Mouse (Mus musculus) hindbrain, embryonic 10.5 days (tissue): Measurements from ENCODE around the gene Ppfia4. TPM values are rescaled to one million over a fixed set of nuclear protein-coding genes. Genes with fewer than 3 reads are reported as not detected.

Experiments
- DNase-seq: peaks from one replicate; pipeline ENCODE4 v3.0.0-alpha.2; 2017; ENCODE audit warnings: low spot score
- H3K27ac ChIP-seq: fragments of 300-500 bp; sonication (generic); 2 replicates; pipeline ENCODE4 v1.5.1; 2016; ENCODE audit warnings: mild to moderate bottlenecking, moderate library complexity
- H3K27me3 ChIP-seq: fragments of 300-500 bp; sonication (generic); 2 replicates; pipeline ENCODE4 v1.6.1; 2016; ENCODE audit warnings: mild to moderate bottlenecking; ENCODE audit not compliant: poor library complexity, insufficient read depth, severe bottlenecking
- H3K36me3 ChIP-seq: fragments of 300-500 bp; sonication (generic); 2 replicates; pipeline ENCODE4 v1.6.1; 2016; ENCODE audit warnings: mild to moderate bottlenecking, moderate library complexity
- H3K4me1 ChIP-seq: fragments of 300-500 bp; sonication (generic); replicated peaks from 2 replicates; pipeline ENCODE4 v1.6.1; 2016; ENCODE audit warnings: mild to moderate bottlenecking
- H3K4me3 ChIP-seq: fragments of 300-500 bp; sonication (generic); 2 replicates; pipeline ENCODE4 v1.5.1; 2016; ENCODE audit warnings: mild to moderate bottlenecking, moderate library complexity
- H3K9me3 ChIP-seq: fragments of 300-500 bp; sonication (generic); 2 replicates; pipeline ENCODE4 v1.6.1; 2016; ENCODE audit warnings: mild to moderate bottlenecking, moderate library complexity
- WGBS: fragments of 180-500 bp; shearing (Covaris S2); methylation state at CpG from one replicate; pipeline ENCODE4 v1.1.7; 2016; 5-methylcytosine and 5-hydroxymethylcytosine counted together
- polyA plus RNA-seq: library from polyadenylated mRNA; unstranded; fragments of >200 nt; fragmentation: Nextera tagmentation; extraction: Ambion mirVana; gene quantifications from 2 replicates; pipeline ENCODE4 v1.2.1, GENCODE M21; 2016

Gene Ppfia4
- 3.2 and 4.1 TPM in 2 replicates for polyA plus RNA-seq

DNA sequence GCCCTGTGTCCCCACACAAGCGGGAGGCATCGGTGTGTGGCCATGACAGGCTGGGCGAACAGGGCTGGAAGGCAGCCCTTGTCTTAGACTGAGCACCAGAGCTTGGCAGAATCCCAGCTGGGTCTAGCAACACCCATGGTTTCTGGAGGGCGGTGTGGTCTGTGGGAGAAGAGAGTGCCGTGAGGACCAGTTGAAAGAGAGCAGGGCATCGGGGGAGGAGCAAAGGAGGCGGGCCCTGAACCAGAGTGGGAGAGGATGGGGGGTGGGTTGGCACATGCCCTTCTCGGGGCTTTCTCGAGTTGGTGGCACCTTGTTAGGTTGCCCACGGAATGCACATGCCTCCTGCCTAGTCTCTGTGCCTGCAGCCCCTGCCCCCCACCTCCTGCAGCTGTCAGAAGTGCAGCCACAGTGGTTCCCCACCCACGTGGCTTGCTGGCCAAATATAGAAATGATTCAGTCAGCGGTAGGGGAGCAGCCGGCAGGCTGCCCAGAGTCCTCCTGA is at the start of gene Ppfia4:
Gene Ppfia4 (minus strand): TSS at position 159 of the 502 bp plus-strand sequence.
- H3K4me3 ChIP-seq, result no peak within 1 kb of the TSS
- no peak within 1 kb of the TSS for H3K27ac ChIP-seq
- no peak for DNase-seq
- WGBS, result 59% methylated on average over 13 of the region's 13 CpGs
- no peaks in the 10 kb centered on the region for H3K36me3 ChIP-seq
- no peaks in the 10 kb centered on the region for H3K27me3 ChIP-seq
- no peaks in the 10 kb centered on the region for H3K9me3 ChIP-seq
- peaks cover 28% of the 10 kb centered on the region for H3K4me1 ChIP-seq

GRCm38 (mm10) chr1:134381795-134382625 is 49.3 kb upstream of the Ppfia4 start:
- H3K27ac ChIP-seq, result peak overlapping the region; percentile 35; the same call in 1 of the 2 replicates
- whole genome bisulfite sequencing, result 12% methylated on average over 19 of the region's 19 CpGs
- peak; percentile 12 for DNase-seq

GRCm38 (mm10) chr1:134381051-134381450 is 48.3 kb upstream of the Ppfia4 start:
- no peaks in the 10 kb centered on the region for H3K27me3 ChIP-seq
- H3K9me3 ChIP-seq, result peaks cover 3% of the 10 kb centered on the region; the same call in 1 of the 2 replicates
- H3K27ac ChIP-seq, result no peak overlapping the region
- WGBS, result 88% methylated on average over 2 of the region's 2 CpGs
- no peak overlapping the region for H3K4me3 ChIP-seq
- H3K4me1 ChIP-seq, result peaks cover 12% of the 10 kb centered on the region; the same call in 1 of the 2 replicates
- DNase-seq, result no peak
- H3K36me3 ChIP-seq, result no peaks in the 10 kb centered on the region

More at GRCm38 (mm10) chr1:134381795-134382625, 49.3 kb upstream of the Ppfia4 start:
- peak overlapping the region; percentile 43 for H3K4me3 ChIP-seq
- H3K4me1 ChIP-seq, result peaks cover 12% of the 10 kb centered on the region; the same call in 1 of the 2 replicates
- peaks cover 3% of the 10 kb centered on the region; the same call in 1 of the 2 replicates for H3K9me3 ChIP-seq
- no peaks in the 10 kb centered on the region for H3K27me3 ChIP-seq
- no peaks in the 10 kb centered on the region for H3K36me3 ChIP-seq

- no peak for DNase-seq
- H3K9me3 ChIP-seq, result peaks cover 12% of the 10 kb centered on the region
- H3K27ac ChIP-seq, result no peak overlapping the region
- H3K4me1 ChIP-seq, result no peaks in the 10 kb centered on the region
- H3K4me3 ChIP-seq, result no peak overlapping the region
- H3K27me3 ChIP-seq, result no peaks in the 10 kb centered on the region
- WGBS, result 82% methylated on average over 2 of the region's 2 CpGs
- no peaks in the 10 kb centered on the region for H3K36me3 ChIP-seq
These were observed 41.4 kb upstream of the Ppfia4 start for GRCm38 (mm10) chr1:134374124-134374523.

- 53% methylated on average over 9 of the region's 9 CpGs for WGBS
- H3K4me3 ChIP-seq, result no peak overlapping the region
- H3K9me3 ChIP-seq, result peaks cover 12% of the 10 kb centered on the region
- no peak overlapping the region for H3K27ac ChIP-seq
- H3K4me1 ChIP-seq, result no peaks in the 10 kb centered on the region
- H3K27me3 ChIP-seq, result no peaks in the 10 kb centered on the region
- peak; percentile 35 for DNase-seq
- H3K36me3 ChIP-seq, result no peaks in the 10 kb centered on the region
These were observed 36.1 kb upstream of the Ppfia4 start for GRCm38 (mm10) chr1:134368777-134369337.

- WGBS, result 66% methylated on average over 5 of the region's 5 CpGs
- no peaks in the 10 kb centered on the region for H3K27me3 ChIP-seq
- no peak overlapping the region for H3K4me3 ChIP-seq
- H3K9me3 ChIP-seq, result peaks cover 8% of the 10 kb centered on the region
- no peak for DNase-seq
- H3K27ac ChIP-seq, result no peak overlapping the region
- peaks cover 14% of the 10 kb centered on the region for H3K4me1 ChIP-seq
- peaks cover 2% of the 10 kb centered on the region for H3K36me3 ChIP-seq
These were observed 32.8 kb upstream of the Ppfia4 start for GRCm38 (mm10) chr1:134365491-134365890.

GRCm38 (mm10) chr1:134363194-134363593 is 30.5 kb upstream of the Ppfia4 start:
- Histone ChIP-seq H3K4me3 (no peak overlapping the region), H3K27ac (no peak overlapping the region), H3K4me1 (peaks cover 16% of the 10 kb centered on the region), H3K9me3 (no peaks in the 10 kb centered on the region), H3K36me3 (peaks cover 24% of the 10 kb centered on the region), H3K27me3 (no peaks in the 10 kb centered on the region)
- no peak for DNase-seq
- 84% methylated on average over 4 of the region's 4 CpGs for WGBS

DNA sequence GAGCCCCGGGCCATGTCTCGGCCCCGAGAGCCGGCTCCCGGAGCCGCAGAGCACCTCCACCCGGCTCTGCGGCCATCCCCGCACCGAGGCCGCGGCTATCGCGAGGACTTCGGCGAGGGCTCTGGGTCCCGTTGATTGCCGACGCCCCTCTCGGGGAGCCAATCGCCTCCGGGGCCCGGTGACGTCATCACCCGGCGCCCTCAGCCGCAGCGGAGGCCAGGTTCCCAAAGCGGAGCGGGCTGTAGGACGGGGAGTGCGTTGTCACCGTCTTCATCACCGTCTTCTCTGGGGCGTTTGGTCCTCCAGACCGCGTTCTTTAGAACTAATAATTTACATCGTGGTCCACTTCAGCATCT is 29.1 kb upstream of the Ppfia4 start, which contains the start of gene Tmem183a:
Gene Tmem183a (minus strand): TSS at position 123 of the 356 bp plus-strand sequence.
- Histone ChIP-seq H3K36me3 (peaks cover 38% of the 10 kb centered on the region), H3K27me3 (no peaks in the 10 kb centered on the region), H3K27ac (peak within 1 kb of the TSS; percentile 96), H3K9me3 (no peaks in the 10 kb centered on the region), H3K4me3 (peak within 1 kb of the TSS; percentile 95), H3K4me1 (peaks cover 16% of the 10 kb centered on the region)
- DNase-seq, result peak; percentile 96
- under 1% methylated on average over 38 of the region's 38 CpGs for WGBS

GRCm38 (mm10) chr1:134361195-134361856 is 28.6 kb upstream of the Ppfia4 start:
- peak overlapping the region; percentile 96 for H3K27ac ChIP-seq
- no peaks in the 10 kb centered on the region for H3K9me3 ChIP-seq
- H3K4me1 ChIP-seq, result peaks cover 16% of the 10 kb centered on the region
- no peak for DNase-seq
- peak overlapping the region; percentile 95 for H3K4me3 ChIP-seq
- peaks cover 43% of the 10 kb centered on the region for H3K36me3 ChIP-seq
- H3K27me3 ChIP-seq, result no peaks in the 10 kb centered on the region
- WGBS, result 2% methylated on average over 44 of the region's 44 CpGs

GRCm38 (mm10) chr1:134360656-134361055 is 27.9 kb upstream of the Ppfia4 start:
- Histone ChIP-seq H3K27me3 (no peaks in the 10 kb centered on the region), H3K9me3 (no peaks in the 10 kb centered on the region), H3K27ac (no peak overlapping the region), H3K4me1 (peaks cover 16% of the 10 kb centered on the region), H3K4me3 (peak overlapping the region; percentile 95), H3K36me3 (peaks cover 49% of the 10 kb centered on the region)
- DNase-seq, result no peak
- 88% methylated on average over 7 of the region's 7 CpGs for WGBS

DNA sequence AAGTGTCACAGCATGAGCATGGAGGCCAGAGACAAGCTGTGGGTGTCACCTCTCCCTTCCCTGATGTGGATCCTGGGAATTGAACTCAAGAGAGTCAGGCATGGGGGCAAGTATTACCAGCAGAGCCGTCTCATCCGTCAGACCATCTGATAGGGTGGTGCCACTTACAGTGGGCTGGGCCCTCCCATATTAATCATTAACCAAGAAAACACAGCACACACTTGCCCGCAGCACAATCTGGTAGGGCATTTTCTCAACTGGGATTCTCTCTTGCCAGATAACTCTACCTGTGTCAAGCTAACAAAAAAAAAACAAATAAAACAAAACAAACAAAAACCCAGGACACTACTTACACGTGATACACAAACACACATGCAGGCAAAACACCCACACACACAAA is 24.7 kb upstream of the Ppfia4 start:
- no peaks in the 10 kb centered on the region for H3K27me3 ChIP-seq
- no peaks in the 10 kb centered on the region for H3K9me3 ChIP-seq
- H3K4me1 ChIP-seq, result peaks cover 13% of the 10 kb centered on the region
- 91% methylated on average over 4 of the region's 4 CpGs for WGBS
- H3K27ac ChIP-seq, result no peak overlapping the region
- no peak for DNase-seq
- no peak overlapping the region for H3K4me3 ChIP-seq
- peaks cover 81% of the 10 kb centered on the region for H3K36me3 ChIP-seq

- 97% methylated on average over 2 of the region's 2 CpGs for WGBS
- no peak for DNase-seq
- H3K4me1 ChIP-seq, result no peaks in the 10 kb centered on the region
- H3K27me3 ChIP-seq, result no peaks in the 10 kb centered on the region
- H3K4me3 ChIP-seq, result no peak overlapping the region
- no peak overlapping the region for H3K27ac ChIP-seq
- H3K9me3 ChIP-seq, result no peaks in the 10 kb centered on the region
- peaks cover 97% of the 10 kb centered on the region for H3K36me3 ChIP-seq
These were observed 20.6 kb upstream of the Ppfia4 start for GRCm38 (mm10) chr1:134353326-134353725.
